Mouse (Mus musculus): Measurements from ENCODE around the gene Dhrs3. TPM values are rescaled to one million over a fixed set of nuclear protein-coding genes. Genes with fewer than 3 reads are reported as not detected.

Gene Dhrs3
- polyA plus RNA-seq (2016; fragmentation: Nextera tagmentation; extraction: Ambion mirVana), result 33.9 and 34.9 TPM in 2 replicates

- Histone ChIP-seq H3K4me2 (peak within 1 kb of the TSS; percentile 84), H3K27ac (peak within 1 kb of the TSS; percentile 70), H3K4me3 (peak within 1 kb of the TSS; percentile 61), H3K9me3 (replicated peaks) (0 out of 2 replicates have a peak, but pooled peaks cover 3% of the 10 kb centered on the region), H3K4me1 (peaks cover 49% of the 10 kb centered on the region), H3K36me3 (no peaks in the 10 kb centered on the region), H3K27me3 (replicated peaks) (peaks cover 57% of the 10 kb centered on the region), H3K9ac (peak within 1 kb of the TSS; percentile 66)
- WGBS (ENCODE audit: insufficient replicate concordance), result under 1% methylated on average over 54 of the region's 55 CpGs
- ATAC-seq, result peak; percentile 71
Measured at GRCm38 (mm10) chr4:144892133-144892936, at the start of gene Dhrs3. Dhrs3 (plus strand) TSS chr4:144892827.

- no peak overlapping the region for H3K4me3 ChIP-seq
- no peak for ATAC-seq
- no peaks in the 10 kb centered on the region for H3K27me3 ChIP-seq (replicated peaks)
- no peaks in the 10 kb centered on the region for H3K36me3 ChIP-seq
- H3K9ac ChIP-seq, result no peak overlapping the region
- no peaks in the 10 kb centered on the region for H3K9me3 ChIP-seq (replicated peaks)
- no peak overlapping the region for H3K27ac ChIP-seq
- no peak overlapping the region for H3K4me2 ChIP-seq
- WGBS (ENCODE audit: insufficient replicate concordance), result 64% methylated on average over 3 of the region's 3 CpGs
- H3K4me1 ChIP-seq, result no peaks in the 10 kb centered on the region
Measured at GRCm38 (mm10) chr4:144861756-144862505, 30.7 kb upstream of the Dhrs3 start.

GRCm38 (mm10) chr4:144867926-144868325 lies 24.7 kb upstream of the Dhrs3 start:
- H3K4me2 ChIP-seq, result no peak overlapping the region
- H3K4me3 ChIP-seq, result no peak overlapping the region
- no peaks in the 10 kb centered on the region for H3K9me3 ChIP-seq (replicated peaks)
- no peak for ATAC-seq
- H3K27me3 ChIP-seq (replicated peaks), result no peaks in the 10 kb centered on the region
- 70% methylated on average over 5 of the region's 5 CpGs for WGBS (ENCODE audit: insufficient replicate concordance)
- H3K9ac ChIP-seq, result no peak overlapping the region
- H3K4me1 ChIP-seq, result no peaks in the 10 kb centered on the region
- H3K36me3 ChIP-seq, result no peaks in the 10 kb centered on the region
- no peak overlapping the region for H3K27ac ChIP-seq

GRCm38 (mm10) chr4:144868584-144868983 lies 24.0 kb upstream of the Dhrs3 start:
- no peak for ATAC-seq
- Histone ChIP-seq H3K27ac (no peak overlapping the region), H3K36me3 (no peaks in the 10 kb centered on the region), H3K27me3 (replicated peaks) (no peaks in the 10 kb centered on the region), H3K4me2 (no peak overlapping the region), H3K4me3 (no peak overlapping the region), H3K9me3 (replicated peaks) (no peaks in the 10 kb centered on the region), H3K9ac (no peak overlapping the region), H3K4me1 (no peaks in the 10 kb centered on the region)
- 59% methylated on average over 4 of the region's 4 CpGs for WGBS (ENCODE audit: insufficient replicate concordance)

- 24% methylated on average over 6 of the region's 6 CpGs for WGBS (ENCODE audit: insufficient replicate concordance)
- Histone ChIP-seq H3K4me1 (no peaks in the 10 kb centered on the region), H3K9ac (no peak overlapping the region), H3K4me2 (no peak overlapping the region), H3K27ac (no peak overlapping the region), H3K27me3 (replicated peaks) (no peaks in the 10 kb centered on the region), H3K9me3 (replicated peaks) (no peaks in the 10 kb centered on the region), H3K36me3 (no peaks in the 10 kb centered on the region), H3K4me3 (no peak overlapping the region)
- ATAC-seq, result no peak
Measured at GRCm38 (mm10) chr4:144872905-144873304, 19.7 kb upstream of the Dhrs3 start.

GRCm38 (mm10) chr4:144875576-144876093 lies 17.0 kb upstream of the Dhrs3 start:
- Histone ChIP-seq H3K36me3 (no peaks in the 10 kb centered on the region), H3K27ac (no peak overlapping the region), H3K9me3 (replicated peaks) (no peaks in the 10 kb centered on the region), H3K4me1 (no peaks in the 10 kb centered on the region), H3K4me2 (no peak overlapping the region), H3K4me3 (no peak overlapping the region), H3K9ac (no peak overlapping the region), H3K27me3 (replicated peaks) (no peaks in the 10 kb centered on the region)
- WGBS (ENCODE audit: insufficient replicate concordance), result 54% methylated on average over 2 of the region's 2 CpGs
- ATAC-seq, result no peak

- Histone ChIP-seq H3K4me2 (no peak overlapping the region), H3K36me3 (no peaks in the 10 kb centered on the region), H3K9ac (no peak overlapping the region), H3K27ac (no peak overlapping the region), H3K27me3 (replicated peaks) (no peaks in the 10 kb centered on the region), H3K4me3 (no peak overlapping the region), H3K9me3 (replicated peaks) (no peaks in the 10 kb centered on the region), H3K4me1 (0 out of 2 replicates have a peak, but pooled peaks cover 3% of the 10 kb centered on the region)
- 59% methylated on average over 1 of the region's 1 CpGs for WGBS (ENCODE audit: insufficient replicate concordance)
- ATAC-seq, result no peak
Measured at GRCm38 (mm10) chr4:144879549-144879948, 13.1 kb upstream of the Dhrs3 start.

GRCm38 (mm10) chr4:144881376-144881775 lies 11.3 kb upstream of the Dhrs3 start:
- Histone ChIP-seq H3K4me3 (no peak overlapping the region), H3K27me3 (replicated peaks) (no peaks in the 10 kb centered on the region), H3K27ac (no peak overlapping the region), H3K9ac (no peak overlapping the region), H3K36me3 (no peaks in the 10 kb centered on the region), H3K4me1 (0 out of 2 replicates have a peak, but pooled peaks cover 3% of the 10 kb centered on the region), H3K9me3 (replicated peaks) (no peaks in the 10 kb centered on the region), H3K4me2 (no peak overlapping the region)
- 64% methylated on average over 2 of the region's 2 CpGs for WGBS (ENCODE audit: insufficient replicate concordance)
- ATAC-seq, result no peak

- Histone ChIP-seq H3K9me3 (replicated peaks) (no peaks in the 10 kb centered on the region), H3K4me1 (0 out of 2 replicates have a peak, but pooled peaks cover 3% of the 10 kb centered on the region), H3K4me3 (no peak overlapping the region), H3K9ac (no peak overlapping the region), H3K27me3 (replicated peaks) (no peaks in the 10 kb centered on the region), H3K27ac (no peak overlapping the region), H3K36me3 (no peaks in the 10 kb centered on the region), H3K4me2 (no peak overlapping the region)
- no peak for ATAC-seq
- 55% methylated on average over 8 of the region's 8 CpGs for WGBS (ENCODE audit: insufficient replicate concordance)
Measured at GRCm38 (mm10) chr4:144882881-144883331, 9.7 kb upstream of the Dhrs3 start.

GRCm38 (mm10) chr4:144886460-144886859 lies 6.2 kb upstream of the Dhrs3 start:
- ATAC-seq, result no peak
- Histone ChIP-seq H3K27me3 (replicated peaks) (peaks cover 8% of the 10 kb centered on the region; the same call in 1 of the 2 replicates), H3K9ac (no peak overlapping the region), H3K27ac (no peak overlapping the region), H3K4me2 (no peak overlapping the region), H3K4me1 (peaks cover 13% of the 10 kb centered on the region), H3K9me3 (replicated peaks) (no peaks in the 10 kb centered on the region), H3K36me3 (no peaks in the 10 kb centered on the region), H3K4me3 (no peak overlapping the region)
- whole genome bisulfite sequencing (ENCODE audit: insufficient replicate concordance), result 59% methylated on average over 6 of the region's 6 CpGs

- 84% methylated on average over 4 of the region's 4 CpGs for WGBS (ENCODE audit: insufficient replicate concordance)
- no peak for ATAC-seq
Measured at GRCm38 (mm10) chr4:144888750-144889149, 3.9 kb upstream of the Dhrs3 start.

More at GRCm38 (mm10) chr4:144888750-144889149, 3.9 kb upstream of the Dhrs3 start:
- H3K27me3 ChIP-seq (replicated peaks), result peaks cover 31% of the 10 kb centered on the region
- H3K9ac ChIP-seq, result no peak overlapping the region
- H3K9me3 ChIP-seq (replicated peaks), result no peaks in the 10 kb centered on the region
- no peak overlapping the region for H3K27ac ChIP-seq
- H3K36me3 ChIP-seq, result no peaks in the 10 kb centered on the region
- no peak overlapping the region for H3K4me3 ChIP-seq
- H3K4me1 ChIP-seq, result peaks cover 22% of the 10 kb centered on the region
- no peak overlapping the region for H3K4me2 ChIP-seq

All from liver, embryonic 12.5 days (tissue).